10 mouse cellular contexts compared by ENCODE assay signal in genomic region chr17:14372324-14373145, GRCm38 (mm10).
A peak's percentile ranks its signal among the peaks of the same experiment; 100 is the strongest.
DNase-seq lines count a peak whose midpoint lies in the region; ATAC-seq lines count a peak whose summit lies in the region.
"Had no signal": no experiment of that assay in that cellular context is flagged by ENCODE, and none has a peak within 500 bp of the region (broad histone marks: within the 10 kb centered on the region; RNA-seq: fewer than 3 reads in every experiment).

No protein-coding gene starts in this region.

- peak; percentile 86 for ATAC-seq in neural tube, embryonic 12.5 days (ENCODE audit: low FRiP score, low read depth)

- H3K27me3 ChIP-seq in neural tube, embryonic 12.5 days (replicated peaks) = no peaks in the 10 kb centered on the region
- peaks cover 100% of the 10 kb centered on the region for H3K27me3 ChIP-seq in heart, embryonic 10.5 days (ENCODE audit: insufficient read depth, poor library complexity, severe bottlenecking)
- H3K27me3 ChIP-seq: liver, embryonic 13.5 days had no signal

- no peaks in the 10 kb centered on the region for H3K36me3 ChIP-seq in neural tube, embryonic 12.5 days
- H3K36me3 ChIP-seq in heart, embryonic 10.5 days = no peaks in the 10 kb centered on the region
- H3K36me3 ChIP-seq: G1E; liver, embryonic 13.5 days had no signal

- peaks cover 14% of the 10 kb centered on the region for H3K4me1 ChIP-seq in neural tube, embryonic 12.5 days
- H3K4me1 ChIP-seq in heart, embryonic 10.5 days = no peaks in the 10 kb centered on the region

- peak; percentile 2 for DNase-seq in thymus, postnatal 25 days
- DNase-seq in thymus, postnatal 4 days = no peak
- DNase-seq in kidney, adult 11 months = peak; percentile 28
- DNase-seq in left cerebral cortex, postnatal 25 days (ENCODE audit: low spot score in 2 of 2) = peak; percentile 16 to 55
- no peak for DNase-seq in adrenal gland, adult 2 months
- no peak for DNase-seq in heart, embryonic 10.5 days (ENCODE audit: low spot score)
- no peak for DNase-seq in thymus, adult 18-20 months
- DNase-seq: liver, embryonic 13.5 days had no signal

- intact Hi-C loops in left cerebral cortex, postnatal 25 days (cut with DNase I) = loop anchor here (5.0 kb wide), 1 partner anchor 205 kb away; no protein-coding TSS in a partner anchor

- no peaks in the 10 kb centered on the region for H3K9me3 ChIP-seq in neural tube, embryonic 12.5 days
- H3K9me3 ChIP-seq in heart, embryonic 10.5 days = no peaks in the 10 kb centered on the region
- H3K9me3 ChIP-seq: liver, embryonic 13.5 days had no signal

- H3K9ac ChIP-seq in neural tube, embryonic 12.5 days = no peak overlapping the region
- H3K9ac ChIP-seq: liver, embryonic 13.5 days had no signal

- H3K27ac ChIP-seq in neural tube, embryonic 12.5 days = no peak overlapping the region
- H3K27ac ChIP-seq in heart, embryonic 10.5 days = no peak overlapping the region
- H3K27ac ChIP-seq: liver, embryonic 13.5 days had no signal

- 46% methylated on average over 25 of the region's 25 CpGs for WGBS in neural tube, embryonic 12.5 days
- 79% methylated on average over 25 of the region's 25 CpGs for whole genome bisulfite sequencing in heart, embryonic 10.5 days

- no peak overlapping the region for H3K4me3 ChIP-seq in neural tube, embryonic 12.5 days
- no peak overlapping the region for H3K4me3 ChIP-seq in heart, embryonic 10.5 days
- H3K4me3 ChIP-seq: liver, embryonic 13.5 days had no signal

- peak overlapping the region; percentile 10; the same call in 1 of the 2 replicates for H3K4me2 ChIP-seq in neural tube, embryonic 12.5 days (replicated peaks)
- H3K4me2 ChIP-seq: liver, embryonic 13.5 days had no signal

Comparison
In these comparisons a context has a peak if more than half of its experiments do, and no peak if none do; other contexts are left out.
1. DNase-seq: peak in thymus, postnatal 25 days (single experiment), kidney, adult 11 months (single experiment) and left cerebral cortex, postnatal 25 days (2 of 2); none in thymus, postnatal 4 days (single experiment), adrenal gland, adult 2 months (single experiment), heart, embryonic 10.5 days (single experiment) and thymus, adult 18-20 months (0 of 2).